Mouse (Mus musculus): ENCODE results near the gene Iyd.

Iyd gene

DNA sequence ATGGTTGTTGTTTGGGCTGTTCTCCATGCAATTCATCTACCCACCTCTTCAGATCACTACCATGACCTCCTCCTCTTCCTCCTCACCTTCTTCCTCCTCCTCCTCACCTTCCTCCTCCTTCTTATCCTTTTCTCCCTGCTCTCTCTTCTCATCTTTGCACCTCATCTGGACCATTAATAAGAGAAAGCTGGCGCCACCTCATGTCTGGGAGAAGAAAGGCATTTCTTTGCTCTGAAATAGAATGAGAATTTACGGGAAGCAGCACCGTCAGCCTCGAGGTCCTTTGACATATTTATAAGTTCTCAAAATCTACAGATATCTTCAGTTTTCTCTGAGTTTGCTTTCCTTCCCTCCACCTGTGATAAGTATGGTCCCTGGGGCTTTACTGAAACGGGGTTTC lies 15.1 kb downstream of the Iyd start:
- DNase-seq: no peak

DNA sequence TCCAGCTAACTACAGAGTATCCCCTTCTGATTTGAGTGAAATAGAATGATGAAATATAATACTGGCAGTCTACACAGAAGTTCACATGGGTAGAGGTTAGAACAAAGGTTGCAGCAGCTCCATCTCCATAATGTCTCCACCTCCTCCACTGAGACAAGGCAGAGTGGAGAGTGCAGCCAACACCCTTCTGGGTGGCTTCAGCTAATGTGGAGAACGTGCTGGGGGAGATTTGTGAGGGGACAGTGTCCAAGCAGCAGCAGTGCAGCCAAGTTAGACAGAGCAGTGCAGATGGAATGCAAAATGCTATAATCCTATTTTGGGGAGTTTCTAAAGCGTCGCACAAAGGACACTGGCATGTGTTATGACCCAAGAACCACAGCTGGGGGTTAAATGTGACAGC lies 16.5 kb downstream of the Iyd start:
- no peak for DNase-seq

DNA sequence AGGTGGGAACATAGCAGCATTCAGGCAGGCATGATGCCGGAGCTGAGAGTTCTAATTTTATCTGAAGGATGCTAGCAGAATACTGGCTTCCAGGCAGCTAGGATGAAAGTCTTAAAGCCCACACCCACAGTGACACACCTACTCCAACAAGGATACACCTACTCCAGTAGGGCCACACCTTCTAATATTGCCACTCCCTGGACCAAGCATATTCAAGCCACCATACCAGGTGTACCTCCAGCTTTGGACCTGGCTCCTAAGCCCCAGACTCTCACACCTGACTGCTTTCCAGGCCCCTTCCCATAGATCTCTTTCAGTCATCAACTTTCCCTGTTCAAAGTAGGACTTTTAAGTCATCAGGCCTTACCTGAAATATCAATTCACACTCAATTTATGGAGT lies 19.1 kb downstream of the Iyd start:
- DNase-seq: no peak

DNA sequence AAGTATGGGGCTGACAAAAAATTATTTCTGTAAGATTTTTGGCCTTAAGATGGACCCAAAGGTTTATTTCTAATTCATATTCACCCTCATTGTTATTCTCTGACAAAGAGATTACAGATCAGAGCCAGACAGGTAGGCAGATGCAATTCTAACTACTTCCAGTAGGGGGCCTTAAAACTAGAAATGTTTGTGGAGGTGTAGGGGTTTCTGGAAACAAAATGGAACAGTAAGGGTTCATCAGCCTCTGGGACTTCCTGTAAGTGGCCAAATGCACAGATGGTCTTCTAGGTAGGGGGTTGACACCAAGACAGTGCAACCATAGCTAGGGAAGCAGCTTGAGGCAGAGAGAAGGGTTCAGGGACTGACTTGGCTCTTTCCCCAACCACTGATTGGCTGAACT lies 22.1 kb downstream of the Iyd start:
- DNase-seq: no peak

DNA sequence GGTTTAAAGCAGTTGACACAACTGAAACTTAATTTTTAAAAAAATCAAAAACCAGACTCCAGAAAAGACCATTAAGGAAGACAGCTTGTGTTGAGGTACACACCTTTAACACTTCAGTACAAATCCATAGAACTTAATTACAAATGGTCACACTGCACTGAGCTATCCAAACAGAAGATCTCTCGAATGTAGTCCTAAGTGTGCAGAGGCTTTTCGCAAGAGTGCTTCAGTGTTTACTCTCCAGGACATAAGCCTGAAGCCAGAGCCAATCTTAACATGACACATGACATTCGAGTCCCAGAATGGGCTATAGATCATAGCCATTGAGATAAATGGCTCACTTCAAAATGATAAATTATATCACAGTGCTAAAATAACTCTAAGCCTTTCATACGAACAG lies 25.1 kb downstream of the Iyd start:
- DNase-seq: no peak

DNA sequence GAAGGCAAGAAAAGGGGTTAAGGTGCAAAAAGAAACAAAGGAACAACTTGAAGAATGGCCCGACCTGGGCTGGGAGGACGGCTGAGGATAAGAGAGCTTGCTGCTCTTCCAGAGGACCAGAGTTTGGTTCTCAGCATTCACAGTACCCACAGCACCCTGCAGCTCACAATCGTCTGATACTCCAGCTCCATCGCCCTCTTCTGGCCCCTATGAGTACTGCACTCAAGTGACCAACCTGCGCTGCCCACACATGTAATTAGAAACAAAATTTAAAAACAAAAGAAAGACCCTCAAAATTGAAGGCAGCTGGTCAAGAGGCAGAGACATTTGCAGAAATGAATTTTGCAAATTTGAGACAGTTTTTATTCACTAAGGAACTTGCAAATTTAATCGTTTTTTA lies 27.8 kb downstream of the Iyd start:
- no peak for DNase-seq

DNA sequence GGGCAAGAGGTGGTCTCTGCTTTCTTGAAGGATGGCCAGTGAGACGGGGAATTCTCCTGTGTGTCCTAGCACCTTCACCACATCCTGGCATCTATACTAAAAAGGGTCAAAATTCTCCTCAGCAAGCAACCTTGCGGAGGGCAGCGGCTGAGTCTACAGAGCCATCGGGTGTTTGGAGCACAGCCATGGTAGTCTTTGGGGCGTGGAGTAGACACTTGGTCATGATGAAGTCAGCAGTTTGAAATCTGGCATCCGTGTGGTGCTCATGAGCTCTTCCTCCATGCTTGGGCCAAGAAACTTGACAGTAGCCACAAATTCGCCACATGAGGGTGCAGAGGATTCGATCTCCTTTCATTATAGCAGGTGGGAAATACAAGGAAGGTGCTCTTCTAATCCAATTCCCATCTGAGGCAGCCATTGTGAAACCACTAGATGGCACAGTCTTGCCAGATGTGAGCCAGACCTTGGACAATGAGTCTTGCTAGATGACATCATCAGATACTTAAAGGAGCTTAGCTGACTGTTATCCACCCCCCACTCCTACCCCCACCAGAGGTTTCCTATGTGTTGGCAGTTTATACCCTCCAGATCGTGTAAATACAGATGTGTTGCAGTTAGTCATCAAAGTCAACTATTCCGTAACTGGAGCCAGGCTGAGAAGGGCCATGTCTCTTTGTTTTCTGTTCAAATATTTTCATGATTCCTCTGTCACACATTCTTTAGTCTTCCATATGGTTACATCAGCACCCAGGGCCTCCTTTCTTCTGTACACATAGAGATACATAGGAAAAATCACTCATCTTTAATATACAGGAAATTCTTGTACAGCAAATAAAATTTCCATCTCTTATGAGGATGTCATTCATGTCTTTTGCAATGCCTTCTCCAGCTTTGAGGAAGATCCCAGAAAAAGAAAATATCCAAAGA lies 32.9 kb downstream of the Iyd start:
- DNase-seq: no peak

DNA sequence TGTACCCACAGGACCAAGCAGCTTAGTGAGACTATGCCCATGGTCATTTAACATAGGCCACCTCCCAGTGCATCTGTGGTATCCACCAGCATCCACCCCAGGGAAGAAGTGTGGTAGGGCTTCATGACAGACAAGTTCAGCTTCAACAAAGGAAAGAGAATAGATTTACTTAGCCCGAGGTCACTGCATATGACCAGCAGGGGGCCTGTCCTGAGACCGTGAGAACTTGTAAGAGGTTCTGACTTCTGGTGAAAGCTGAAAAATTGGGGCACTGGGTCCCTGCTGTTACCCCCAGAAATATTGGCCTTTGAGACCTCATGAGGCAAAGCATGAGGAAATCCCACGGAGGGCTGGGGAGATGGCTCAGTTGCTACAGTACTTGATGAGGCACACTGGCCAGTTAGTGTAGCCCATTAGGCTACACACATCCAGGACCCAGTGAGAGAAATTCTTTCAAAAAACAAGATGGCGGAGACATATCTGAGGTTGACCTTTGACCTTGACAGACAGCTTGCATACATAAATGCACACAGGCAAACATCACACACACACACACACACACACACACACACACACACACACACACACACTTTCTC lies 34.0 kb downstream of the Iyd start:
- DNase-seq: no peak

DNA sequence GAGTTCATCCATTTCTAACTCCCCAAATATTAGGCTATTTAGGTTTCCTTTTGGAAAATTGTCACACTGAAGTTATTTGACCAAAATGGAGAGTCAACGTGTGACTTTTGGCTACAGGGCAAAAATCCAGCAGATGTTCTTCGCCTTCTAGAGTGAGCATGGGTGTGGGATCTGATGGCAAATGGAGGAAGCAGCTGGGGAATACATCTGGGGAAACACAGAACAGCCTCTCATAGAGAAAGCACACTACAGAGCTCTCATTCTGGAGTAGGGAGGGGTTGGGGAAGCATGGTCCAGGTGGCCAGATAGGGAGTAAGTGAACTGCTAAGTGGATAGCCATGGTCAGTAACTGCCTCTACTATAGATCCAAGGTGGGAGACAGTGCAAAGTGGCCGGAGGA lies 50.6 kb downstream of the Iyd start:
- DNase-seq: no peak

DNA sequence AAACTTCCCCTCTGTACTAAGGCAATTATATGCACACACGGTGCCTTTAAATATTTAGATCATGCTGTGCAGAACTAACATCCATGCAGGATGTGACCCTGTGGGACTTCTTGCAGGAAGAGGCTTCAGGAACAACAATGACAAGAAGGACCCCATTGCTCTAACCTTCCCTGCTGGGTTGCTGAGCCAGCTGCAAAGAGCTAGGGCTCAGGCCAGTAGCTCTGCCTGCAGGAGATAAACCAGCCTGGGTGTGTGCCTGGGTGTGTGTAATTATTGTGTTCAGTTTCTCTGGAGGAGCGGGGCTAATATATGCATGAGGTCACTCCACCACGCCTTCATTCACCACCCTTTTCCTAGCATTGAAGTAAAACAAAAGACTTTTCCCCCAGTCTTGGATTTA lies 51.8 kb downstream of the Iyd start:
- DNase-seq: no peak

DNA sequence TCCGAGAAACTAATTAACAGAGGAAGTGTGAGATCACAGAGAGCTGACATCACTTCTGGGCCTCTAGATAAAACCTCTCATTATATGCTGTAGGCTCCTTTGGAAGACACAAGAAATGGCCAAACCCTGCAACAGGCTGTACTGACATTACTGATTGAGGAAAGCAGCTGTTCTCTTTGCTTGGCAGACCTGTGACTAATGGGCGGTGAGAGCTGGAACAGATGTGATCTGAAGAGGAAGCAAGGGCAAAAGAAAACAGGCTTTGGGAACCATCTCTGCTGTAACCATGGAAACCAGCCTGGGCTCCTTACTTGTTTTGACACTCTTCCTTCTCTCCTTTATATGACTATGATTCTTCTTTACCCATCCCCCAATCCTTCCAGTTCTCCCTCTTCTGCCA lies 56.7 kb downstream of the Iyd start:
- DNase-seq: no peak

DNA sequence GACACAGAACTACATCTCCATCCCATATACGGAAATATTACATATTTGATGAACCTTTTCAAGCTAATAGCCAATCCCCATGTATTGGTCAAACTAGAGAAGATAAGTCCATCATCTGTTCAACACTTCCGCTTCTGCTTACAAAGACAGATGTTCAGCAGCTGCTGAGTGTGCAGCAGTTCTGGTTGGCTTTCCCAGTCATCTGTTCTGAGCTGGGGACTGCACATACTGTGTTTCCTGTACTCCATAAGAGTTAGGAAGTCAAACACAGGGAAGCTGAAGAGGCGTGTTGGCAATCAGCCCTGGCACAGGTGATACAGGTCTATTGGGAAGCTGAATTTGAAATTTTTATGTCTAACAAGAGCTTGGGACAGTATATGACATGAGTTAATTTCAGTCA lies 57.7 kb downstream of the Iyd start:
- no peak for DNase-seq

Measured in cerebellum, adult 8-10 months (tissue).